Mouse (Mus musculus): ENCODE measurements around the gene Fam185a.

GRCm38 (mm10) chr5:21394562-21394961 lies 30.2 kb upstream of the Fam185a start:
- TF ChIP-seq CTCF (IDR thresholded peaks at IDR 0.05; ENCODE audit: control insufficient read depth, insufficient read depth, insufficient read length) (no peak), USF1 (IDR thresholded peaks at IDR 0.05; ENCODE audit: low read depth) (no peak)
